Mouse (Mus musculus): ENCODE data around the gene Atp6v1g3. TPM values are rescaled to one million over a fixed set of nuclear protein-coding genes. Genes with fewer than 3 reads are reported as not detected.

The Atp6v1g3 gene
- polyA plus RNA-seq, 1 experiment from 2014 or later = not detected

DNA sequence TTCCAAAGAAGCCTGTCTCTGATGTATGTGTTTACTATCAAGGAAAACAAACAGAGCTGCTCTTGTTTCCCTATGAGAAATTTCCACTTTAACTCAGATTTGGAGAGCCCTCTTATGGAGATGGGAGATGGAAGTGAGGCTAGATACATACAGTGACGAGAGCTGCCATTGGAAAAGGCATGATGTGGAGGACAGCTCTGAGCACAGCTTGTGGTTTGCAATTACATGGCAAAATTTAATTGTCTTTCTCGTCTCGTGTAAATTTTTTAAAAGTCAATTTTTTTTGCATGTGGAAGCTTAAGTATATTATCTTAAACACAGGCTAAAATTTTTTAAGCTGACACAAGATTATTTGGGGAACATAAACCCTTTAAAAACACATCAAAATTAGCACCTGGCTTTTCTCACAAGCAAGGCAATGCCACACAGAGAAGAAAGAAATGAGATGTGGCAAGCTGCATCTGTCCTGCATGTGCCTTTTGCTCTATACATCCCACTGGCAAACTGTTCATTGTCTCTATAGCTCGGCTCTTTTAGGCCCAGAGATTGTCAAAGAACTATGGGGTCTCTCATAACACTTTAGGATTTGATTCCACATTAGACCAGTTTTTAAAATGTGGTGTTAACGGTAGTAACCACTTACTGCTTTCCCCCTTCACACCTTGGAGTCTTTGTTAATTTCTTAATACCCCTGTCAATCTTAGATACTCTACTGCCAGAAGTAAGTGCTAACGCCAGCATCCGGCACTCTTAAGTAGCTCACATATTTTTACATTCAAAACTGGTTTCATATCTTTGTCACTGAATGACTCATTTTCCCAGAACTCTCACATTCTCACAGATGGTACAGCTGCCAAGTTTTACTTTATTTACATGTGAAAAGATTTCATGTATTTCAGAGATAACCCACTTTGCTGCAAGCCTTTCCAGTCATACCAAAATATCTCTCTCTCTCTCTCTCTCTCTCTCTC lies 16.2 kb downstream of the Atp6v1g3 start:
- no peak overlapping the region for H3K4me3 ChIP-seq
- 51% methylated on average over 7 of the region's 7 CpGs for WGBS

DNA sequence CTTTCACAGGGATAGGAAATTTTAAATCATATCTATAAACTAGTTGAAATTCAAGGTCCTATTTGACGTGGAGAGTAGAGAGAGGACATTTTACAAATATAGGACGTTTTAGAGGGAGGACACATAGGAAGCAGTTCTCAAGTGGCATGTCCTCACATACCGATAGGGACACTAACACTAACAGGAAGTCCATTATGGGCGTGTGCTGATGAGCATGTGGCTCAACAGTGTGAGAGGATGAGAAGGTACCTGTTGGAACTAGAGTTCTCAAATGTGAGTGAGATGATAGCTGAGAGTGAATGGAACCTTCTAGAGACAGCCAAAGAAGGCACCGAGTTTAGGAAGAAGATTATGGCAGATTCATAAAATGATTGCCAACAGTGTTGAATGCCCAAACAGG lies 17.9 kb downstream of the Atp6v1g3 start:
- Histone ChIP-seq H3K9me3 (replicated peaks) (no peaks in the 10 kb centered on the region), H3K27me3 (replicated peaks) (no peaks in the 10 kb centered on the region), H3K4me2 (no peak overlapping the region), H3K27ac (ENCODE audit: poor library complexity, severe bottlenecking) (no peak overlapping the region), H3K4me3 (no peak overlapping the region), H3K9ac (no peak overlapping the region), H3K36me3 (no peaks in the 10 kb centered on the region), H3K4me1 (replicated peaks) (peaks cover 4% of the 10 kb centered on the region; the same call in 1 of the 2 replicates)
- 65% methylated on average over 5 of the region's 5 CpGs for WGBS
- no peak for ATAC-seq (ENCODE audit: insufficient number of reproducible peaks, low FRiP score)

More for the DNA sequence above, 16.2 kb downstream of the Atp6v1g3 start:
- H3K4me1 ChIP-seq (replicated peaks) = peaks cover 4% of the 10 kb centered on the region; the same call in 1 of the 2 replicates
- no peak overlapping the region for H3K27ac ChIP-seq (ENCODE audit: poor library complexity, severe bottlenecking)
- ATAC-seq (ENCODE audit: insufficient number of reproducible peaks, low FRiP score) = no peak
- H3K27me3 ChIP-seq (replicated peaks) = no peaks in the 10 kb centered on the region
- no peak overlapping the region for H3K4me2 ChIP-seq
- H3K9ac ChIP-seq = no peak overlapping the region
- no peaks in the 10 kb centered on the region for H3K9me3 ChIP-seq (replicated peaks)
- H3K36me3 ChIP-seq = no peaks in the 10 kb centered on the region

DNA sequence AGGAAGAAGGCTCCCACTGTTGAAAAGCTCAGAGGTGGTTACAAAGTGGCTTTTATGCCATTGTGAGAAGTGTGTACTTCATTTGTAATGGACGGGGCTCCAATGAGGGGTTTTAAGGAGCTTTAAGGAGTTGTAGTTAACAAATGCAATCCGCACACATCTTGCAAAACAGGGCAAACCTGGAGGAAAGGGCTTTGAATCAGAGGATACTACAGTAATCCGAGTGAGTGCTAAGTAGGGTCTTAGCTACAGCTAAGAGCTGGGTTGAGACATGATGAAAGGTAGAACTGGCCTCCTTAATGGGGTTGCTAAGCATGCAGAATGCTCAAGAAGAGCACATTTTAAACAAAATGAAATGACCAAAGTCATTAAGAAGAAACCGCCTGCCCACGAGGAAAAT lies 20.9 kb downstream of the Atp6v1g3 start:
- no peak for ATAC-seq (ENCODE audit: insufficient number of reproducible peaks, low FRiP score)
- no peaks in the 10 kb centered on the region; the same call in 1 of the 2 replicates for H3K4me1 ChIP-seq (replicated peaks)
- H3K27ac ChIP-seq (ENCODE audit: poor library complexity, severe bottlenecking) = no peak overlapping the region
- no peak overlapping the region for H3K4me3 ChIP-seq
- no peak overlapping the region for H3K4me2 ChIP-seq
- no peaks in the 10 kb centered on the region for H3K27me3 ChIP-seq (replicated peaks)
- no peak overlapping the region for H3K9ac ChIP-seq
- H3K9me3 ChIP-seq (replicated peaks) = no peaks in the 10 kb centered on the region
- 82% methylated on average over 5 of the region's 5 CpGs for WGBS
- H3K36me3 ChIP-seq = no peaks in the 10 kb centered on the region

DNA sequence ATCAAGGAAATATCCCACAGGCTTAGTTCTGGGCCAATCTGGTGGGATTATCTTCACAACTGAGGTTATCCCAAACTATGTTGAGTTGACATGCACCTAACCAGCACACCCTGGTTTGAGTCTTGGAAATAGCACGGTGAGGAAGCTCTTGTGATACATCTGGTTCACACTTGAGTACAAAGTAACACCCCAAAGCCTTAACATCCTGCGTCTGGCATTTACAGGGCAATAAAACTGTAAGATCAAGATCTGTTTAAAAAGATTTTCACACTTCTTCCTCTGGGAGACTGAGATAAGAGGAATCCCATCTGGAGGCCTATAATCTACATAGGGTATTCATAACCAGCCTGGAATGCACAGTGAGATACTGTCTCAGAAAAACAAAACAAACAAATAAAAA lies 24.6 kb downstream of the Atp6v1g3 start:
- ATAC-seq (ENCODE audit: insufficient number of reproducible peaks, low FRiP score) = no peak
- 65% methylated on average over 2 of the region's 2 CpGs for WGBS
- no peaks in the 10 kb centered on the region; the same call in 1 of the 2 replicates for H3K4me1 ChIP-seq (replicated peaks)

DNA sequence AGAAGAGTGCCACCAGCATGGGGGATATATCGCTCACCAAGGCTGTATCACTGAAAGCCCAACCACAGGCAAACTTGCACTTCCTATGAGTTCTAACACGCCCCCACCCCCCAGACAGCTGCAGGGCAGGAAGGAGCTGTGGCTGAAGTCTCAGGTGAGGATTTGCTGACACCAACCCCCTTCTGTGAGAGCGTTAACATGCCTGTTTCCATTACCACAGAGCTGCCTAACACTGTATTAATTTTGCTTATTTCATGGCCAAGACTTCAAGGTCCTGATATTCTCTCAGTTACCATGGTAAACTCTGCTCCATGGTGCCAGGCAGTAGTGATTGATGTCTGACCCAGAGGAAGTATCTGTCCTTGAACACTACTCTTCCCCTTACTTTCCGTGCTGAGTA lies 26.0 kb downstream of the Atp6v1g3 start:
- H3K9ac ChIP-seq = no peak overlapping the region

More for the DNA sequence above, 24.6 kb downstream of the Atp6v1g3 start:
- Histone ChIP-seq H3K9me3 (replicated peaks) (no peaks in the 10 kb centered on the region), H3K36me3 (no peaks in the 10 kb centered on the region), H3K27me3 (replicated peaks) (no peaks in the 10 kb centered on the region), H3K27ac (ENCODE audit: poor library complexity, severe bottlenecking) (no peak overlapping the region), H3K4me2 (no peak overlapping the region), H3K4me3 (no peak overlapping the region), H3K9ac (no peak overlapping the region)

DNA sequence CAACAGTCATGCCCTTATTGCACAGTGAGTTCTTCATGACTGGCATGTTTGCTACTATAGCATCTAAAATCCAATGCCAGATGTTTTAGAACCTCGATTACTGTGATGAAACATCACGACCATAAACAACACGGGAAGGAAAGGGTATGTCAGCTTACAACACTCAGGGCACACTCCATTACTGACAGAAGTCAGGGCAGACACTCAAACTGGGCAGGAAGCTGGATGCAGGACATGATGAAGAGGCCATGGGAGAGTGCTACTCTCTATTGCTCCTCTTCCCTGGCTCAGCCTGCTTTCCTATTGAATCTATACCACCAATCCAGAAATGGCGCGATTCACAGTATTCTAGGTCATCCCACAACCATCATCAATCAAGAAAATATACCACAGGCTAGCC lies 28.4 kb downstream of the Atp6v1g3 start:
- Histone ChIP-seq H3K36me3 (no peaks in the 10 kb centered on the region), H3K27me3 (replicated peaks) (no peaks in the 10 kb centered on the region), H3K4me1 (replicated peaks) (no peaks in the 10 kb centered on the region; the same call in 1 of the 2 replicates), H3K9me3 (replicated peaks) (no peaks in the 10 kb centered on the region), H3K9ac (no peak overlapping the region), H3K4me3 (no peak overlapping the region), H3K4me2 (no peak overlapping the region), H3K27ac (ENCODE audit: poor library complexity, severe bottlenecking) (no peak overlapping the region)
- 74% methylated on average over 5 of the region's 5 CpGs for WGBS
- ATAC-seq (ENCODE audit: insufficient number of reproducible peaks, low FRiP score) = no peak

More for the DNA sequence above, 26.0 kb downstream of the Atp6v1g3 start:
- no peak overlapping the region for H3K4me2 ChIP-seq
- no peaks in the 10 kb centered on the region for H3K9me3 ChIP-seq (replicated peaks)
- 48% methylated on average over 4 of the region's 4 CpGs for WGBS
- H3K4me1 ChIP-seq (replicated peaks) = no peaks in the 10 kb centered on the region; the same call in 1 of the 2 replicates
- H3K27ac ChIP-seq (ENCODE audit: poor library complexity, severe bottlenecking) = no peak overlapping the region
- no peak overlapping the region for H3K4me3 ChIP-seq
- no peaks in the 10 kb centered on the region for H3K27me3 ChIP-seq (replicated peaks)
- ATAC-seq (ENCODE audit: insufficient number of reproducible peaks, low FRiP score) = no peak
- no peaks in the 10 kb centered on the region for H3K36me3 ChIP-seq

DNA sequence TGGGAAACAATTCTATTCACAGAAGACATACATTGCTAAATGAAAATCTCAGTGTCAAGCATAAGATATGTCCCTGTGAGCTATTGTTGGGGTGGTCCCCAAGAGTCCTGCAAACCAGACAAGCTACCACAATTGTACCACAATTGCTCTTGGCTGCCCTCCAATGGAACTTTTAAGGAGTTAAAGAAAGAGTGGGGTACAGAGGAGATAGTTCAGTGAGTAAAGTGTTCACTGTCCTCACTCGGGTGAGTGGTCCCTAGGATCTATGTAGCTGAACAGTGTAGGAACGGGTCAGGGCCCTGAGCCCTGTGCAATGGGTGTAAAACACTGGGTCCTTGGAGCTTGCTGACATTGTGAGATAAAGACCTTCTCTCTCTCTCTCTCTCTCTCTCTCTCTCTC lies 29.2 kb downstream of the Atp6v1g3 start:
- no peak overlapping the region for H3K4me2 ChIP-seq
- no peaks in the 10 kb centered on the region; the same call in 1 of the 2 replicates for H3K4me1 ChIP-seq (replicated peaks)
- 68% methylated on average over 2 of the region's 2 CpGs for WGBS
- no peak overlapping the region for H3K27ac ChIP-seq (ENCODE audit: poor library complexity, severe bottlenecking)
- H3K27me3 ChIP-seq (replicated peaks) = no peaks in the 10 kb centered on the region
- H3K36me3 ChIP-seq = no peaks in the 10 kb centered on the region
- H3K9me3 ChIP-seq (replicated peaks) = no peaks in the 10 kb centered on the region
- ATAC-seq (ENCODE audit: insufficient number of reproducible peaks, low FRiP score) = no peak
- H3K4me3 ChIP-seq = no peak overlapping the region
- H3K9ac ChIP-seq = no peak overlapping the region

DNA sequence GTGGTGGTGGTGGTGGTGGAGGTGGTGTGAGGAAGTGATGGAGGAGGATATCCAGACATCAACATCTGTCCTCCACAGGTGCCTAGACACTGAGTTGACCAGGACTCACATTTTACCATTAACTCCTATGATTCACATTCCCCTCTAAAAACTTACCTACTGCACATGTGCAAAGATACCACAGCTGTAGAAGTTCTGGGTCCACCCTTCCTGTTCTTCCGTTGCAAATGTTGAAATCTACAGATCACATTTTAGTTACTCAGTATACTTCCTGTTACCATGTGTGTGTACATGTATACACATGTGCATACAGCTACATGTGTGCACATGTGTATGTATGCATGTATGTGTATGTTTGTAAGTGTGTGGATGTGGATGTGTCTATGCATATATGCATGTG lies 29.8 kb downstream of the Atp6v1g3 start:
- no peak for ATAC-seq (ENCODE audit: insufficient number of reproducible peaks, low FRiP score)
- no peaks in the 10 kb centered on the region for H3K27me3 ChIP-seq (replicated peaks)
- no peaks in the 10 kb centered on the region; the same call in 1 of the 2 replicates for H3K4me1 ChIP-seq (replicated peaks)
- no peak overlapping the region for H3K9ac ChIP-seq
- 75% methylated on average over 1 of the region's 1 CpGs for WGBS
- no peaks in the 10 kb centered on the region for H3K9me3 ChIP-seq (replicated peaks)
- no peak overlapping the region for H3K4me3 ChIP-seq
- no peak overlapping the region for H3K4me2 ChIP-seq
- no peaks in the 10 kb centered on the region for H3K36me3 ChIP-seq
- H3K27ac ChIP-seq (ENCODE audit: poor library complexity, severe bottlenecking) = no peak overlapping the region

DNA sequence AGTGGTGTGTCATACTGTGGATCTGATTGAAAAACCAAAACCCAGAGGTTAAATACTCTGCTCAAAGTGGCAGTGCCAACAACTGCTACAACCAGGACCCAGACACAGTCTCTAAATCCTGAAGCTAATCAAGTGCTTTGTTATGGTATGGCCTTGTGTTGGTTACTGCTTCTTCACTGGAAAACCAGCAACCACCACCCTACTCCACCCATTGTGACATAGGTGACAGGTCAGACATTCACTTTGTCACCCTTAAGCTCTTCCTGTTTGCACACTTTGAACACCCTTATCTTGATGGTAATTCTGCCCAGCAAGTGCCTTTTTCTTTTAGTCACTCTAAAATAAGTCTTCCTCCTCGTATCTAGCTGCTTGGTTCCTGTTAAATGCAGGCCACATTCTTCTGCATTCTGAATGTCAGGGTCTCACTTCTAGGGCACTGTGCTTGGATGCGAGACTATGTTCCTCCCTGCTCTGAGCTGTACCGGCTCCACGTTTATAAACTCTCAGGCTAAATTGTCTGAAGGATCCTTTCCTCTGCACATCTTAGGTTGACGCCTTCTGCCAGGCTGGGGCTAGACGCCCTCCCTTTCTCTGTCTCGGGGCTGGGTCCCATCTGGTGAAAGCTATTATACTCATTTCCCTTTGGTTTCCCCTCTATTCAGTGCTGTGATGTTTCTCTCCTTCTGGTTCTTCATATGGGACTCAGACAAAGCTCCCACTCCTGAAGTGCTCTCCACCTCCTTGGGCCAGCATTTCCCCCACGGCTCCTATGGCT lies 30.8 kb downstream of the Atp6v1g3 start:
- no peak overlapping the region for H3K4me3 ChIP-seq
- no peak for ATAC-seq (ENCODE audit: insufficient number of reproducible peaks, low FRiP score)

DNA sequence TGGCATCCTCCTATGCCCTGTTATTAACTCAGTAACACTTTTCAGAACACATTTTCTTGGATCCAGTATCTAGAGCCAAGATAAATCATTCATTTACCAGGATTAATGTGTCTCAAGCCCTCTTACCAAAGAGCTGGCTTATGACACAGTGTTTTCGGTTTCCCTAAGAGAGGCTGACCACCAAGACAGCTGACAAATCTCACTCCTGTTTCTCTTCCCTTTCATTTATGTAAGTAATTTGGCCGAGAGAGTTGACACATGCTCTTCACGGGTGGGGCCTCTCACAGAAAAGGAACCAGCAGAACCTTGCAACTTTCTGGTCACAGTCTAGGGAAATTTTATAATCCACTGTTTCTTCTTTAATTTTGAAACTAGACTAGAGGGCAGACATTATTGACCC lies 49.1 kb downstream of the Atp6v1g3 start:
- H3K9me3 ChIP-seq (replicated peaks) = no peaks in the 10 kb centered on the region
- no peak for ATAC-seq (ENCODE audit: insufficient number of reproducible peaks, low FRiP score)
- no peak overlapping the region for H3K27ac ChIP-seq (ENCODE audit: poor library complexity, severe bottlenecking)
- H3K4me3 ChIP-seq = no peak overlapping the region
- H3K27me3 ChIP-seq (replicated peaks) = no peaks in the 10 kb centered on the region
- 70% methylated on average over 3 of the region's 3 CpGs for WGBS
- H3K4me1 ChIP-seq (replicated peaks) = 0 out of 2 replicates have a peak, but pooled peaks cover 2% of the 10 kb centered on the region
- no peak overlapping the region for H3K4me2 ChIP-seq
- H3K36me3 ChIP-seq = no peaks in the 10 kb centered on the region
- H3K9ac ChIP-seq = no peak overlapping the region

More for the DNA sequence above, 30.8 kb downstream of the Atp6v1g3 start:
- Histone ChIP-seq H3K36me3 (no peaks in the 10 kb centered on the region), H3K27me3 (replicated peaks) (no peaks in the 10 kb centered on the region), H3K27ac (ENCODE audit: poor library complexity, severe bottlenecking) (no peak overlapping the region), H3K9ac (no peak overlapping the region), H3K4me2 (no peak overlapping the region), H3K9me3 (replicated peaks) (no peaks in the 10 kb centered on the region), H3K4me1 (replicated peaks) (no peaks in the 10 kb centered on the region; the same call in 1 of the 2 replicates)
- 64% methylated on average over 8 of the region's 8 CpGs for WGBS

DNA sequence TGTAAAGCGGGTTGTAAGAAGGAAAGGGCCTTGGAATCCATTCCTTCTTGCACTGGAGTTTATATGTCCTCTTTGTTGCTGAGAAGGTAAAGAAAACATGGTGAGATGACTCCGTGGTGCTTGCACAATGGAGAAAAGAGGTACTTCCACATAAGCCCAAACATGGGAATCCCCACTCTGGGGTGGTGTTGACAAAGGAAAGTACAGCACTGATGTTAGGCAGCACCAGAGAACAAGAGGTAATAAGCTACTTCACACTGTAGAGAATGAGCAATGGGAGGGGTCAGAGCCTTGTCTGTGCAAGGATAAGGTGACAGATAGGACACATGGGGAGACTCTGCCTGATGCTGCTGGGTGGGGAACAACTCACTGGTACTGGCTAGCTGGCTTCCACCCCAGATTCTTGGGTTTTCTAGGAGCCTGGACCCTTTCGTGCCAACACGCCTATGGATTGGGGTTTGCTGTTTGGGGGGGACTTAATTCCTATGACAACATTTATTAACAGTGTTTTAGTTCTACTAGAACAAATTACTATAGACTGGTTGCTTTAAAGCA lies 49.6 kb downstream of the Atp6v1g3 start:
- H3K27me3 ChIP-seq (replicated peaks) = no peaks in the 10 kb centered on the region
- no peak overlapping the region for H3K27ac ChIP-seq (ENCODE audit: poor library complexity, severe bottlenecking)
- no peaks in the 10 kb centered on the region for H3K9me3 ChIP-seq (replicated peaks)
- H3K4me1 ChIP-seq (replicated peaks) = 0 out of 2 replicates have a peak, but pooled peaks cover 6% of the 10 kb centered on the region
- H3K9ac ChIP-seq = no peak overlapping the region
- no peak overlapping the region for H3K4me3 ChIP-seq
- no peak overlapping the region for H3K4me2 ChIP-seq
- no peak for ATAC-seq (ENCODE audit: insufficient number of reproducible peaks, low FRiP score)
- no peaks in the 10 kb centered on the region for H3K36me3 ChIP-seq
- WGBS = 74% methylated on average over 4 of the region's 4 CpGs
